ENCODE assay signal across 17 mouse cellular contexts in the genomic region with DNA sequence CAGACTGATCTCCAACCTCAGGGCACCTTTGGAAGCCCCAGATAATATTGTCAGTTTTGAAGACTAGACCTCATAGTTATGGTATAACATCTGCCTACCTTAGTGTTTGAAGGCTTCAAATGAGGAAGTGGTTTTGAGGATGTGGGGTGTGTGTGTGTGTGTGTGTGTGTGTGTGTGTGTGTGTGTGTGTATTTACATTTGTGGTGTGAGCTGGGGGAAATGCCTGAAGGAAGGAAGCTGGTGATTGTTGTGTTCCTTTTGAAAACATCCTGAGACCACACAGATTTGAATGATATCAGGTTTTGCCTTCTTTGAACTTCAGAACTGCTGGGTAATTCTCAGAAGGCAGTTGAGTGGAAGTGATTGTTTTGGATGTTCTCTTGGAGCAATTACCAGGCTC. TPM values are rescaled to one million over a fixed set of nuclear protein-coding genes. Genes with fewer than 3 reads are reported as not detected.
DNase-seq lines count a peak whose midpoint lies in the region; ATAC-seq and TF ChIP-seq lines count a peak whose summit lies in the region.
"Had no signal": no experiment of that assay in that cellular context is flagged by ENCODE, and none has a peak within 500 bp of the region (broad histone marks: within the 10 kb centered on the region; RNA-seq: fewer than 3 reads in every experiment).

No protein-coding gene starts in this region.

- TF ChIP-seq CTCF in lung, postnatal 0 days (IDR thresholded peaks at IDR 0.05), result no peak

- no peaks in the 10 kb centered on the region for H3K36me3 ChIP-seq in lung, postnatal 0 days (ENCODE audit: insufficient read depth, low read length)
- H3K36me3 ChIP-seq: embryonic facial prominence, embryonic 10.5 days; forebrain, embryonic 15.5 days; liver, embryonic 15.5 days; neural tube, embryonic 15.5 days had no signal

- peak; percentile 16 for DNase-seq in lung, postnatal 36 days
- no peak for DNase-seq in lung, postnatal 0 days (ENCODE audit: low spot score)
- DNase-seq in MEL-GATA-1-ER (ENCODE audit: extremely low read depth, low read depth), result peak; percentile 63
- peak; percentile 41 for DNase-seq in naive thymus-derived CD4-positive, alpha-beta T cell, adult 2 months (ENCODE audit: low read depth)
- peak; percentile 38 for DNase-seq in thymus, postnatal 4 days
- no peak for DNase-seq in cerebellum, postnatal 4 days (ENCODE audit: low spot score in 2 of 2)
- no peak for DNase-seq in cerebellum, adult 11 months
- DNase-seq: cerebellum, postnatal 14 days; kidney, adult 2 months; kidney, postnatal 25 days; layer of hippocampus, adult 9-11 months; lung, postnatal 14 days had no signal

- no peak overlapping the region for H3K27ac ChIP-seq in lung, postnatal 0 days (ENCODE audit: low read length)
- H3K27ac ChIP-seq: embryonic facial prominence, embryonic 10.5 days; forebrain, embryonic 15.5 days; liver, embryonic 15.5 days; neural tube, embryonic 15.5 days had no signal

- no peaks in the 10 kb centered on the region for H3K4me1 ChIP-seq in lung, postnatal 0 days (ENCODE audit: insufficient read depth, low read depth, low read length)
- H3K4me1 ChIP-seq: forebrain, embryonic 15.5 days; liver, embryonic 15.5 days; neural tube, embryonic 15.5 days had no signal

- no peak overlapping the region for H3K4me2 ChIP-seq in lung, postnatal 0 days (replicated peaks; ENCODE audit: low read depth, low read length)
- H3K4me2 ChIP-seq: forebrain, embryonic 15.5 days; liver, embryonic 15.5 days; midbrain, embryonic 11.5 days; neural tube, embryonic 15.5 days had no signal

- H3K9ac ChIP-seq in lung, postnatal 0 days (replicated peaks; ENCODE audit: low read depth), result no peak overlapping the region
- H3K9ac ChIP-seq: forebrain, embryonic 15.5 days; liver, embryonic 15.5 days; neural tube, embryonic 15.5 days had no signal

- no peaks in the 10 kb centered on the region for H3K9me3 ChIP-seq in lung, postnatal 0 days (ENCODE audit: low read length)
- H3K9me3 ChIP-seq: embryonic facial prominence, embryonic 10.5 days; forebrain, embryonic 15.5 days; liver, embryonic 15.5 days; neural tube, embryonic 15.5 days had no signal

- no peaks in the 10 kb centered on the region for H3K27me3 ChIP-seq in lung, postnatal 0 days (replicated peaks; ENCODE audit: insufficient read depth, low read length)
- H3K27me3 ChIP-seq: forebrain, embryonic 15.5 days; liver, embryonic 15.5 days; neural tube, embryonic 15.5 days had no signal

- no peak overlapping the region for H3K4me3 ChIP-seq in lung, postnatal 0 days (ENCODE audit: low read depth, low read length)
- H3K4me3 ChIP-seq: embryonic facial prominence, embryonic 10.5 days; forebrain, embryonic 15.5 days; liver, embryonic 15.5 days; neural tube, embryonic 15.5 days had no signal

- no peak for ATAC-seq in lung, postnatal 0 days
- ATAC-seq: forebrain, embryonic 15.5 days had no signal

- no peak for TF ChIP-seq EP300 in lung, postnatal 0 days (IDR thresholded peaks at IDR 0.05)

RNA-seq across cellular contexts. Expression of a gene that starts 22.6 kb away (rescaled TPM):
- not detected in 2 replicates for polyA plus RNA-seq in lung, postnatal 0 days (2015; fragmentation: Nextera tagmentation; extraction: Ambion mirVana)
- polyA plus RNA-seq: embryonic facial prominence, embryonic 10.5 days; forebrain, embryonic 15.5 days; kidney, adult 2 months; liver, embryonic 15.5 days; midbrain, embryonic 11.5 days; neural tube, embryonic 15.5 days had no signal

Comparison
In these comparisons a context has a peak if more than half of its experiments do, and no peak if none do; other contexts are left out.
1. DNase-seq: peak in lung, postnatal 36 days (single experiment), MEL-GATA-1-ER (single experiment), naive thymus-derived CD4-positive, alpha-beta T cell, adult 2 months (single experiment) and thymus, postnatal 4 days (single experiment); none in lung, postnatal 0 days (single experiment), cerebellum, postnatal 4 days (0 of 2) and cerebellum, adult 11 months (single experiment).